Mouse (Mus musculus): ENCODE measurements around the gene Dnlz.
"Not testable (repeated sequence)": the region's sequence is repeated elsewhere in the genome, so short reads cannot be mapped to it uniquely, and the experiment has no call there.

The Dnlz gene

GRCm38 (mm10) chr2:26351358-26352290 lies at the start of gene Dnlz:
Dnlz (minus strand) TSS chr2:26352110.
- DNase-seq (ENCODE audit: low read depth, low spot score): peak; percentile 81

GRCm38 (mm10) chr2:26401023-26401422 lies 49.1 kb upstream of the Dnlz start:
- DNase-seq (ENCODE audit: low read depth, low spot score): no peak

- no peak for DNase-seq (ENCODE audit: low read depth, low spot score)
Observed at GRCm38 (mm10) chr2:26400296-26400695, 48.4 kb upstream of the Dnlz start.

DNA sequence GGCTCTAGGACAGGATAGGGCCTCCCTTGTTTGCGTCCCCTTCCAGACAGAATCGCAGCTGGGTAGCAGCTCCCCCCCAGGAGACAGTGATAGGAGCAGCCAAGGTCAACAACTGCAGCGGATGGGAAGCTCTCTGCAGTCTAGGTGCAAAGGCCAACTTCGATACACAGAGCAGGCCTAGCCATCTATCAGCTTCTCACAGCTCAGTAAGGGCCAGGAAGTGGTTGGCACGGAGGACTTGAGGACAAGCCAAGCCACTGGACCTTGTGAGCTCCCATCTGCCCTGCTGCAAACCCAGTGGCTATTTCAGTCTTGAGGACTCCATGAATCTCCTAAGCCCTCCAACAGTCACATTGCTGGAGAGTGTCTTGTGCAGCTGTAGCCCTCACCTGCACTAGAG lies 47.7 kb upstream of the Dnlz start:
- DNase-seq (ENCODE audit: low read depth, low spot score): no peak

GRCm38 (mm10) chr2:26398978-26399377 lies 47.1 kb upstream of the Dnlz start:
- no peak for DNase-seq (ENCODE audit: low read depth, low spot score)

- DNase-seq (ENCODE audit: low read depth, low spot score): no peak
Observed at GRCm38 (mm10) chr2:26391617-26392016, 39.7 kb upstream of the Dnlz start.

GRCm38 (mm10) chr2:26390954-26391353 lies 39.0 kb upstream of the Dnlz start:
- no peak for DNase-seq (ENCODE audit: low read depth, low spot score)

- DNase-seq (ENCODE audit: low read depth, low spot score): peak; percentile 61
Observed at GRCm38 (mm10) chr2:26389154-26389690, 37.3 kb upstream of the Dnlz start, which contains the start of the genes Entr1 and Pmpca. Entr1 (minus strand) TSS chr2:26389316. Pmpca (plus strand) TSS chr2:26389339.

DNA sequence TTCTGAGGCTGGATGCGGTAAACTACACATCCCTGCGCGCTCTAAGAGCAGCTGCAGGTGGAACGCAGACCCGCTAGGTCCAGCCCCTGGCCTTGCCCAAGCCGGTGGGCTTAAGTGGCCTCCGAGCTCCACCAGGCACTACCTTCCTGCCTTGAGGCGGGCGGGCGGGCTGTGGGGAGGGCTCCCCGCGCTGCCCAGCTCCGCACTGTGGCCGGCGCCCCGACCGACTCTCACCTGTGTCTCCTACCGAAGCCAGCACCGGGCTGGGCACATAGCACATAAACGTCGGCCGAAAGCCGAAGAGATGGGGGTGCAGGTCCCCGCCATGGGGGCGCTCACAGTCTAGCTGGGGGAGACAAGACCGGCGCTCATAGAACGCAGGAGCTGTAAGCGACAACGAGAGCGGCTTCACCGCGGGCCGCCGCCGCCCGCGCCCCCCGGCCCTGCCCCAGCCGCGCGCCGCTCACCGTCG lies 36.8 kb upstream of the Dnlz start:
- no peak for DNase-seq (ENCODE audit: low read depth, low spot score)

DNA sequence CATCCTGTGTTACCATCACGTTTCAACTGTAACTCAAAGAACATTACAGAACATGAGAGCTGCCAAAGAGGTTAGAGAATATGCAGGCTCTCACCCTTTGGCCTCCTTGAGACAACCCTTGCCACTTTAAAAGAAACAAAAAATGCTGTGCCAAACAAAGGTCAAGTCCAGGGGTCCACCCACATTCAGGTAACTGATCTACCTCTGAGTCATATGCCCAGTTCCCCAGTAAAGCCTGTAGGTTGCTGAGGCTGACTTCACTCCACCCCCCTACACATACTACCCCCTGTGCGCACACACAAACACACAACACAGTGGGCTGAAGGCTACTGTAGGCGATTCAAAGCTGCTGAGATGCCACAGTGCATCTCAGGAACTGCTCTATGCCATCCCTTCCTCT lies 35.8 kb upstream of the Dnlz start:
- DNase-seq (ENCODE audit: low read depth, low spot score): no peak

- DNase-seq (ENCODE audit: low read depth, low spot score): not testable (repeated sequence)
Observed at GRCm38 (mm10) chr2:26380871-26381270, 29.0 kb upstream of the Dnlz start.

DNA sequence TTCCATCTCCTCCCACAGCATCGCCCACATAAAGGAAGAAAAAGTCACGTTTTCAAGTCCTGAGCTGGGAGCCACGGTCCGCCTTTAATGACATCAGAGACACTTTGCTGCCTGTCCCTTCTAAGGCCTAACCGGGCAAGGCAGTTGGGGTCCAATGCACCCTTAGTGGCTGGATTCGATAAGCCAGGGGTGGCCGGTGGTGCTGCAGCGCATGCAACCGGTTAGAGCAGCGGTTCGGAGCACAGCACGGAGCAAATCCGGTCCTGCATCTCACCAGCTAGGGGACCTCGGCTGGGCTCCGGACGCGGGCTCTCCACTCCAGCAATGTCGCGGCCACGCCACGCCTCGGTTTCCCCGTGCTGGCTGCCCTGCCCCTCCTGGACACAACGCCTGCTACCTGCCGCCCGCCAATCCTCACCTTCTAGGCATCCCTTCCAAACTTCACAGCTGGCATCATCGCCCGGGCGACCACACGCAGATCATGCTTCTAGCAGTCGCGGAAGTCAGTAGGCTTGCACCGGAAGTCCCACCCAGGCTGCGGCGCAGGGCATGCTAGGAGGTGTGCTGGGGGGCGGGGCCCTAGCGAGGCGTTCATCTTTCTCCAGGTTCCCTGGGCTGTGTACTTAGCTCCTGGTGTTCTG lies 28.3 kb upstream of the Dnlz start, which contains the start of gene Snapc4:
Gene Snapc4, minus strand, starts transcription at position 523 of the 641 bp plus-strand sequence.
- DNase-seq (ENCODE audit: low read depth, low spot score): peak; percentile 60

DNA sequence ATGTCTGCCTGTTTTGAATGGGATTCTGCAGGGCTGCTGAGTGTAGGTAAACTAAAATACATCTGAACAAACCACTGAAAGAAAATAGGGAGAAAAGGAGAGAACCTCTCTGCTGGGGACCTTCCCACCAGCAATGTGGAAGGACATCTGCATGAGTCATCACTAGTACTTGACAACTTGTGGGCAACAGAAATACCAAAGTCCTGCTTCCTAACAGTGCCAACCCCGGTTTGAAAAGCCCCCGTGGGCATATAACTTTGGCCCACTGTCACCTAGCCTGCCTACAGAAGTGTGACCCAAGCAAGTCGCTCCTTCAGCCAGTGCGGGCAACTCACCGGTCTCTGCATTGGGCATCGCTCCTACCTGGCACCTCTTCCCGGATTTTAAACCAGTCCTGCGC lies 20.5 kb upstream of the Dnlz start:
- no peak for DNase-seq (ENCODE audit: low read depth, low spot score)

- DNase-seq (ENCODE audit: low read depth, low spot score): no peak
Observed at GRCm38 (mm10) chr2:26368572-26368971, 16.7 kb upstream of the Dnlz start.

DNA sequence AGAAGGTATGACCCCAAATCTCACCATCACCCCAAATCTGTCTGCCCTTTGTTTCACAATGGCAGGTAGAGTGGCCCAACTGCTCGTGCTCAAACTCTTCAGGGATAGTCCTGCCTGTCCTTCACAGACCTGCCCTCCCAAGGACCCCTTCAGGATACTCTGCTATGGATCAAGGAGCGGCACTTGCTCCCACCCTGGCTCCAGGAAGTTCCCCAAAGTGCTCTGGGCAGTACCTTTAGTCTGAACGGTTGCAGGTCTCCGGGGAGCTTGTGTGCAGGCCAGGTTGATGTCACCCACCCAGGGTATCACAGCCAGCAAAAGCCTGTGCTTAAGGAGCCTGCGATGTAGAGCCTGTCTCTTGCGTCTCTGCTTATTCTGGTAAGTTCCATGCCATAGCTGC lies 16.0 kb upstream of the Dnlz start:
- no peak for DNase-seq (ENCODE audit: low read depth, low spot score)

GRCm38 (mm10) chr2:26364738-26365465 lies 13.0 kb upstream of the Dnlz start:
- DNase-seq (ENCODE audit: low read depth, low spot score): no peak

- no peak for DNase-seq (ENCODE audit: low read depth, low spot score)
Observed at GRCm38 (mm10) chr2:26363481-26363880, 11.6 kb upstream of the Dnlz start.

DNA sequence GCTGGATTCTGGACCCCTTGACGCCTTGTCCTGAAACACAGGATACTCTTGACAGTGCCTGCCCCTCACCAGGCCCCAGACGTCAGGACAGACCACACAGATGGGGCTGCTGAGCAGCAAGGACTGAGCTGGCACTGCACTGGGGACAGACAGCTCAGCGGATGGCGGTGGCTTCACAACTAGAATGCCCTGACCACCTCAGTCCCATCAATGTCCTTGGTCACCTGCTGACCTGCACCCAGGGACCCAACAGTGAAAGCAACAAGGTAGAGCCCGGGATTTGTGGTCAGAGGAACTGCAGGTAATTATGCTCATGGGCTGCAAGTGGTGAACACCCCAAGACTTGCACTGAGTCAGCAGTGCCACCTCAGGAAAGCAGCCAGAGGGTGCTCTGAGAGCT lies 11.1 kb upstream of the Dnlz start:
- DNase-seq (ENCODE audit: low read depth, low spot score): no peak

GRCm38 (mm10) chr2:26360772-26361171 lies 8.9 kb upstream of the Dnlz start, which contains the start of gene Card9:
Card9 (minus strand) TSS chr2:26360918.
- no peak for DNase-seq (ENCODE audit: low read depth, low spot score)

DNA sequence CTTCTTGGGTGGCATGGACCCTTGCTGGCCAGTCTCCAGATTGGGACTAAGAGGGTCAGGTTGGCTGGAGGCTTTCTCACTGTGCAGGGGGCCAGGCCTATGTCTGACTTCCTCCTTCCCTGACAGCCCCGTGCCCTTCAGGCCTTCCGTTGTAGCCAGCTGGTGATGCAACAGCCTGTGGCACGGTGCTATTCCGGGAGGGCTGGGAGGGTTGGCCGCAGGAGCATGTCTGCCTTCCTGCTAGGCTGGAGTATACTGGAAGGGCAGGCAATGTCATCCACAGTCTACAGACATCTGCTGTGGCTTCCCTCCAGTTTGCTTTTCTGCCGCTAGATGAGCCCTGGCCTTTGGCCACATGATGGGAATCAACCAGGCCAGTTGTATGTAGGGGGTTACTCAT lies 8.1 kb upstream of the Dnlz start:
- no peak for DNase-seq (ENCODE audit: low read depth, low spot score)

- no peak for DNase-seq (ENCODE audit: low read depth, low spot score)
Observed at GRCm38 (mm10) chr2:26358667-26359320, 6.9 kb upstream of the Dnlz start.

Data from retina, adult 2 months (tissue).